Mouse (Mus musculus) adipose tissue, adult 10 weeks (tissue): Measurements from ENCODE around the gene Ripply2. TPM values are rescaled to one million over a fixed set of nuclear protein-coding genes. Genes with fewer than 3 reads are reported as not detected.

Experiments
- polyA plus RNA-seq: library from polyadenylated mRNA; stranded (reverse); fragments of 350-450 nt; fragmentation: Illumina TruSeq; extraction: RNeasy Lipid Tissue Mini Kit (QIAGEN cat#74804); gene quantifications from one replicate; pipeline ENCODE4 v1.2.3, GENCODE M21; 2014; ENCODE audit warnings: low read depth, low replicate concordance

Gene Ripply2
- not detected for polyA plus RNA-seq

DNA sequence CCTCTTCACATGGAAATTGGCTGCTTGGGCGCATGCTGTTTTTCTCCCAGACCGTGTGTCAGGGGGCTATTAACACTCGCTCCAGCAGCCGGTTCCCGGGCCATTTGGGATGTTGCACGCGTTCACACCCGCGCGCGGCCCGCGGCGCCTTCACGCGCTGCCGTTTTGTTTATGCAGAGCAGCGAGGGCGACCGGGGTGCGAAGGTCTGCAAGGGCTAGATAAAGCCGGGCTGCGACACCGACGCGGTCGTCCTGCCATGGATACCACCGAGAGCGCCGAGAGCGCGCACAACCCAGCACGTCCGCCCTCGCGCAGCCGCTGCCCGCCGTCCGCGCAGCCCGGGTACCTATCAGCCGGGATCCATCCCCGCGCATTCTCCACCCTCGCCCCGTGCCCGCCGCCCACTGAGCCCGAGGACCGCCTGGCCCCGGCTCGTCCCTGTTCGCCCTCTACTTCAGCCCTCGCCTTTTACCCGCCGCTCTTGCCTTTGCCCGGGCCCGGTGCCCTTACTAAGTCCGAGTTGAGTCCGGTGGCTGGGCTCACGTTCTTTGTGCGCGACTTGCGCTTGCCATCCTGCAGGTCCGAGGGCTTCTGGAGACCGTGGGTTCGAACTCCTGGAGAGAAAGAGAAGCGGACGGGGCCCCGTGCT, at the start of gene Ripply2:
Gene Ripply2, plus strand, starts transcription at position 250 of the 650 bp plus-strand sequence.

DNA sequence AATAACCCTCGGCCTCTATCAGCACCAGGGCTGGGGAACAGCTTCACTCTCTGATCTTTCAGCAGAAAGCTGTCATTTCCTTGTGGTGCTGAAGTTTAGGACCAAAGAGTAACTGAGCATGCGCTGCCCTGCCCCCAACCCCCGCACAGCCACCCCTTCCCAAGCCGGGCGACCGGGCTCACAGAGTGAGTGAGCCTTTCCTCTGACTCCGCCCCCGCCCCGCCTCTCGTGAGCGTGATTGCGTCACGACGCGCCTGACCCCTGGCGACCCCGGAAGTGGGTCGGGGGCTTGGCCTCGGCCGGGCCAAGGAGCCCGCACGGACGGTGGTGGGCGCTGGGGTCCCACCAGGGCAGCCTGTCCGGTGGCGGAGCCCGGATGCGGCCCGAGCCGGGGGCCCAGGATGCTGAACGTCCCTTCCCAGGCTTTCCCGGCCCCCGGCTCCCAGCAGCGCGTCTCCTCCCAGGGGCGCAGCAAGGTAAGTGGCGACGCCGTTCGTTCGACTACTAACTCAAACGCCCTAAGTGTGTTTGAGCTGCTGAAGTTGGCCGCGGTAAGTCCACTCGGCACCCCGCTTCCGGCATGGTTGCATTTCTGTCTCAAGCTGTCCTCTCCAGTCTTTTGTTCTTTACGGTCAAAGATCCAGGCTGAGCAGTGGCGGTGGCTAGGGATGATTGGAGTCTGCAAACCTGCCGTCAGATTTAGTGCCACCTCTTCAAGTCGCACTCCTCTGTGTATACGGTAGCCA, 6.6 kb downstream of the Ripply2 start, which contains the start of gene Cyb5r4:
Gene Cyb5r4, plus strand, starts transcription at position 237 of the 746 bp plus-strand sequence.

Other genes starting within 250 kb of the Ripply2 start
- gene Snap91, start 134.9 kb upstream of the Ripply2 start, polyA plus RNA-seq, result not detected
- 30.7 TPM for gene Cyb5r4, start 6.5 kb downstream of the Ripply2 start, polyA plus RNA-seq
- gene Mrap2, start 128.8 kb downstream of the Ripply2 start, polyA plus RNA-seq, result 1.2 TPM
- 7.2 TPM for gene Cep162, start 240.0 kb downstream of the Ripply2 start, polyA plus RNA-seq